Mouse (Mus musculus): ENCODE results near the gene Slc1a3. TPM values are rescaled to one million over a fixed set of nuclear protein-coding genes. Genes with fewer than 3 reads are reported as not detected.

Gene Slc1a3
- 10 to 100 TPM in 3 of 4 experiments, 1 to 10 TPM in 1; 5.7 to 19.4 (median 16.8) TPM for total RNA-seq (2022)

DNA sequence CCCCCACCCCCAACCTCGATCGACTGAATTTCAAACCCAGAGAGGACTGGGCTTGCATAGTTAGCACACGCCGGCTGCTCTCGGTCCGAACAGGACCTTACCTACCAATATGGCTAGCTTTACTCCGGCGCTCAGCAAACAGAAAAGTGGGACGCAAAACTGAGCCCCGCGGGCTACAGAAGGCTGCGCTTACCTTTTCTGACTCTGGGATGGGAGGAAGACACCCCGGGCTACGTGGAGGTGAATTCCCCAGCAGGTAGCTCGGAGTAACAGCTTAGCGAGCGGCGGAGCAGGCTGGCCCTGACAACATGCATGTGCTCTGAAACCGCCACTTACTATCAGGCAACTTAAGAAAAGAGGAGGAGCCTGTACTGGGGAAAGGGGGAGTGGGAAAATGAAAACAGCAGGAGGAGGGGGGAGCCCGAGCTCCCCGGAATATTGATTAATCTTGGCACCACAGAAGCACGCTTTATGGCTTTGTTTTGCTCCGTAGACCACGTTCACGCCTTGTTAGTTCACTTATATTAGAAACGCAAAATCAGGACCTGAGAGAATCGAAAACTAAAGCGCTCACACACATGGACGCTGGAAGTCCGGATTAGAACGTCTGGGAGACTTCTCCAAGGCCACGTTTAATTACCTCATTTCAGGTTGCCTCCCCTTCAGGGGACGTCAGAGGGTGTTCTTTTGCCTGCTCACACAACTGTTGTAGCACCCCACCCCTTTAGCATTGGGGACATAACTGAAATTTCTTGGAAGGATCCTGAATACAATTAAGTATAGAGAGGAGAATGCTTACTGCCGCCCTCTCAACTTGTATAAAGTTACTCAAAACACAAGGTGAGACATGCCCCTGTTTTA is at the start of gene Slc1a3:
Gene Slc1a3 (minus strand): TSS at position 619 of the 861 bp plus-strand sequence.
- DNase-seq = peak; percentile 15

DNA sequence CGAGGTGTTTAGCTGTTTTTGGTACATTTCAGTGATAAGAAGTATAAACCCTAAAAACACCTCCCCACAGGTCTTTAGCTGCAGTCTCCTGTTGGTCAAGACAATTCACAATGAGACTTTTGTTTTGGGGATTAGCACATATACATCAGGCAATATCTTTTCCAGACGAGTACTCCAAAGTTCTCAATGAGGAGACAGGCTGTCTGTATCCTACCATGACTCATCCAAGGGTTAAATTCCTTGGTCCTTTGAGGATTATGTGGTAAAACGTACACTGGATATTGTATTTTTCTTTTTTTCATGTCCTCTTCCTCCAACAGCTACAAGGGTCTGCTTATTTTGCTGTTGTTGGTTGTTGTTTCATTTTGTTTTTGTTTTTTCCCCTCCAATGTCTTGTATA is 48.5 kb upstream of the Slc1a3 start:
- DNase-seq = no peak

DNA sequence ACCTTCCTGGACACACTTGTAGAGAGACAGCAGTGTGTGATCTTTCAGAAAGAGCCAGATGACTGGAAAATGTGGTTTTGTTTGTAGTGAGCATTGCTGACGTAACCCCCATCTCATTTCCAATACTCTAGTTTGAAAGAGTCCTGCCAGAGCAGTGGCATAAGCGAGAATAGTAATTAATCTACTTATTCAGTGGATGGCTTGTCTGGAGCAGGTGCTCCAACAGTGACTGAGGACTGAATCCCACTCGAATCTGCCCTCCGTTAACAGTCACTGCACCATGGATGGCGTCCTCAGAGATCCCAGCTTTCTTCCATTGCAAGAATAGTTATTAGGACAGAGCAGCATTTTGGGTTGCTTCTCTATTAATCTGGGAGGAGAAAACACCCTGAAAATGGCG is 45.9 kb upstream of the Slc1a3 start:
- no peak for DNase-seq

DNA sequence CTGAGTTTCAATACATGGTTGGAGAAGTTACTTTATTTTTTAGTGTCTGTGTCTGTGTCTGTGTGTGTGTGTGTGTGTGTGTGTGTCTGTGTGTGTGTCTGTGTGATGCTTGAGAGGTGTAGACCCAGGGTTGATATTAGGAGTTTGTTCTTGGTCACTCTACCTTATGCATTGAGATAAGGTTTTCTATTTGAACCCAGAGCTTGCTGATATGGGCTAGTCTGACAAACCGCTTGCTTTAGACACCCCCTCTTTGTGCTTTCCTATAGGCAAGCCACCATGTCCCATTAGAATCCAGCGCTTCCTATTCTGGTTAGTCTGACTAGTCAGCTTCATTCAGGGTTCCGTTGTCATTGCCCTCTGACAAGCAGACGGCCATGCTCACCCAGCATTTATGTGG is 39.2 kb upstream of the Slc1a3 start:
- DNase-seq = no peak

DNA sequence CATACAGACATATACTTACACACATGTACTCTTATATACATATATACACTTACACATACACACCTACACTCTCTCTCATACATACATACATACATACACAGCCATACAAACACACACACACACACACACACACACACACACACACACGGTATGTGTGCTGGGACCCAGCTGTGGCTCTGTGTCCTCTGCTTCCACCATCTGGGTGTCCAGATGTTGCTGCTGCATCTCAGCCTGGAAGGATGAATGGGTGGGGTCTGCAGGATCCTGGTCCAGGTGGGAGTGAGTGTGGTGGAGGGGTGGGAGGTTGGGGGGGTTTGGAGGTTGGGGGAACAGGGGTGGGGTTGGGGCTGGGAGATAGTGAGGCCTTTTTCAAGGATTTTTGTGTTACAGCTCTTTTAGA is 38.2 kb upstream of the Slc1a3 start:
- no peak for DNase-seq

DNA sequence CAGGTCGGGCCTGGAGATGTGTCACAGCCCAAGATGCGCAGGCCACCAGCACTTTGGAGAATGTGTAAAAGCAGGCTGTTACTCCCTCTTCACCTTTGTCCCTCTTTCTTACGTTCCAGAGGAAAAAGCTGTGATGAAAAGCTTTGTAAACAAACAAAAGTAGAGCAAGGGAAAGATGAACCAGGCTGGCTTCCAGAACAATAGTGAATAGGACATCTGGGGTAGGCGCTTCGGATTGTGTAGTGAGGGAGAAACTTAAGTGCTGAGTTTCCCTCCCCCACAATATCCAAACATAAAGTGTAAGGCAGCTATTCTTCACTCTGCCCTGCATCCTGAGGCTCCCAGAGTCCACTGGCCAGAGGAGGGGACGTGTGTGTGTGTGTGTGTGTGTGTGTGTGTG is 31.0 kb upstream of the Slc1a3 start:
- DNase-seq = no peak

DNA sequence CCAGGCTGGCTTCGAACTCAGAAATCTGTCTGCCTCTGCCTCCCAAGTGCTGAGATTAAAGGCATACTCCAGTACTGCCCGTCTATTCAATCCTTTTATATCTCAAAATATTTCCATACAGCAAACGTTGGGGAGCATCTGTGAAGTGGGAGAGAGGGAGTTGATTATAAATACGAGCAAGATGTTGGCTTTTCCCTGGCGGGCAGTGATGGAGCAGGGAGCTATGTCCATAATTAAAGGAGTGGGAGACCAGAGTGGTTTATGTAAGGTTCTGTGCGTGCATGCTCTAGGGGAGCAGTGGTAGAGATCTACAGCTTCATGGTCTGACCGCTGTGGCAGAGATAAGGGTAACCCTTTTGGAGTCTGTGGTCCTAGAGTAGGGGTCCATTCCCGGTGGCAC is 30.2 kb upstream of the Slc1a3 start:
- no peak for DNase-seq

DNA sequence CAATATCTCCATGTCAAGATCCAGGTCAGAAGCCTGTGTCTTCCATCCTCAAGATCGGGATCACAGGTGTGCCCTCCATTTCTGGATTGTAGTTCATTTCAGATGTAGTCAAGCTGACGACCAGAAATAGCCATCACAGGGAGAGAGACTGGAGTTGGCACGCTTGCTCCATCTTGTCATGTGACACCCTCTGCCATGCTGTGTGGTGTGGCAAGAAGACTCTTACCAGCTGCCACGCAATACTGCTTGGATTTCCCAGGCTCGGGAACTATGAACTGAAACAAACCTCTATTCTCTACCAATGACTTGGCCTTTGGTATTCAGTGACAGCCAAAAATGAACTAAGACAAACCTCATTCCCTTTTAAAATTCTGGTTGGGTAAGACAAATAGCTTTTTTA is 27.6 kb upstream of the Slc1a3 start:
- no peak for DNase-seq

DNA sequence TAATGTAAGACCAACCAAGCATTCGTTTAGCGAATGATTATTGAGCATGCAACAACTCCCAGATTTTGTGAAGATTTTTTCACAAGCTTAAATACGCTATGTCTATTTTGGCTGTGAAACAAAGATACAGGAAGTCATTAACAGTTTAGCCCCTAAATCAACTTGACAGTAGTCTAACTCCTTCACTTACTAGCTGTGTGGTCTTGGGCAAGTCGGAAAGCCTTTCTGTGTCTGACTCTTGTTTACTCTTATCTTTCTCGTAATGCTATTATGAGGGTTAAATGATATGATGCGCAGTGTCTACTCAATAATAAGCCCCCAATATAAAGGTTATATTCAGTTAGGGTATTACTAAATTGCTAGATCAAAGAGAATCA is 23.8 kb upstream of the Slc1a3 start:
- DNase-seq = no peak

DNA sequence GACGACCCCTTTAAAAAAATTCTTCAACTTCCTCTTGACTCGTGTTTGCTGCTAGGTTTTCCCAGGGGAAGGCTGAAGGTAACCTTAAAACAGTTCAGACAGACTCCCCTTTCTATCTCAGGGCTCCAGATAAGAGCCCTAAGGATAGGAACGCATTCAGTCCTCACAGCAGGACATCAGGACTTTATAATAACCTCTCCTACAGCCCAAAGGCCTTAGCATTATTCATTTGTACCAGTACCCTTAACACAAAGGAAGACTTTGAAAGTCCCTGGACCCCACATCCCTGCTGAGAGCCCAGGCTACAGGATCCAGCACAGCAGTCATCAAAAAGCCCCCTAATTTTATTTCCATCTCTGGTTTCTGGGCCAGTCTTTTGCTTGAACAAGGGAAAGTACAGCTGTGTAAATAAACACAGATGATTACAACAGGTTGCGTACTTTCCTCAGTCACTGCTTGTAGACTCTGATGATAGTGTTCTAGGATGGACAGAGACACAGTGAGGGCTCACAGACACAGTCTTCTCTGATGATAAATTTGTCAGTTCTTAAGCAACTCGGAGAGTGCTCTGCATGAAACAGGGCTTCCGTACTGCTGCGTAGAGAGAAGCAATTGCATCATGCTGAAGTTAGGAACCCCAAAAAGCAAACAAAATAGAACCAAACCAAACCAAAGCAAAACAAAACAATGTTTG is 23.3 kb upstream of the Slc1a3 start:
- no peak for DNase-seq

DNA sequence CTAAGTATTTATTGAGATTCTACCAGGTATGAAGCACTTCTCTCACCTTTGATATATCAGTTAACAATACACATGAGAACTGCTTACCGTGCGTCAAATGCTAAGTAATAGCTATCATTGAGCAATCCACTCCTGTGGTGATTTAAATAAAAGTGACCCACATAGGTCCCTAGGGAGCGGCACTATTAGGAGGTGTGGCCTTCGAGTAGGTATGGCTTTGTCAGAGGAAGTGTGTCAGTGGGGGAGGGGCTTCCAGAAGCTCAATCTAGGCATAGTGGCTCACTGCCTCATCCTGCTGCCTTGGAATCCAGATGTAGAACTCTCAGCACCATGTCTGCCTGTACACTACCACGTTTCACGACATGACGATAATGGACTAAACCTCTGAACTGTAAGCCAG is 18.3 kb upstream of the Slc1a3 start:
- no peak for DNase-seq

DNA sequence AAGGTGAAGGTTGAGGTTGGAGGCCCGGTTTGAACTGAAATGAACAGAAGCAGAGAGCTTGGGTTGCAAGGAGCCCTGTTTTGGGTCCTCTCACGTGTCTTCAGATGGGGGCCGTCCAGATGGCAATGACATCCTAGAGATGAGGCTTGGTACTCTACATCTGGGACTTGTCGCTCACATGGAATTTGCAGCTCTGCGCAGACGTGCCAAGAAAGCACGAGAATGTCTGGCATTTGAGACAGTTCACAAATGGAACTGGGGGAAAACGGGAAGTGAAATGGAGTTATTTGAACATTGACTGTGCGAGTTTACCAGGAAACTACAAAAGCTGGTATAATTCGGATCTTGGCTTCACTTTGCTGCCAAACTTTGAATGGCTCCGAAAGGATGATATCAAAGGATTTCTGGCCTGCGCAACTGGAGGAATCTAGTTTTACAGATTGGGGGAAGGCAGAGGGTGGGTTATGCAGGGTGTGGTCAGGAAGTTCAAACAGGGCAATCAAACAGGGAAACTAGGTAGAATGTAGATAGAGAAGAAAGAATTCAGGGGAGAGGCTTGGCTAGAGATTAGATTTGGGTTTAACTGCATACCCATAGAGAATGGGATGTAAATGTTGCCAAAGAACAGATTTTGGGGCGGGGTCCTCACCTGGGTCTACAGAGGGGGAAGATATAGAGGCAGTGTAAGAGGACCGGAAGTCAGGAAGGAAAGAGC is 12.0 kb upstream of the Slc1a3 start:
- no peak for DNase-seq

DNA sequence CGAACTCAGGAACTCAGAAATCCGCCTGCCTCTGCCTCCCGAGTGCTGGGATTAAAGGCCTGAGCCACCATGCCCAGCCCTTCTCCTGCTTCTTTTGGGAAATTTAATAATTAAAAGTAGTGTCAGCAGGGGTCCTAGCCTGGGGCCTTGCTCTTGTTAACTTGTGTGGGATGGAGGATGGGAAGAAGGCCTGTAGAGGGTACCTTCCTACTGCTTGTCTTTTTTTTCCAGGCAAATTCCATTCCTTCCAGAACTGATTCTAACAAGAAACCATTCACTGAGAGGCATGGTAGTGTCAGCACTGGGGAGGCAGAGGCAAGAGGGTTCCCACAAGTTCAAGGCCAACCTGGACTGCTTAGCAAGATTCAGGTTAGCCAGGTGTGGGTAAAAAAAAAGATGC is 11.2 kb upstream of the Slc1a3 start:
- no peak for DNase-seq

DNA sequence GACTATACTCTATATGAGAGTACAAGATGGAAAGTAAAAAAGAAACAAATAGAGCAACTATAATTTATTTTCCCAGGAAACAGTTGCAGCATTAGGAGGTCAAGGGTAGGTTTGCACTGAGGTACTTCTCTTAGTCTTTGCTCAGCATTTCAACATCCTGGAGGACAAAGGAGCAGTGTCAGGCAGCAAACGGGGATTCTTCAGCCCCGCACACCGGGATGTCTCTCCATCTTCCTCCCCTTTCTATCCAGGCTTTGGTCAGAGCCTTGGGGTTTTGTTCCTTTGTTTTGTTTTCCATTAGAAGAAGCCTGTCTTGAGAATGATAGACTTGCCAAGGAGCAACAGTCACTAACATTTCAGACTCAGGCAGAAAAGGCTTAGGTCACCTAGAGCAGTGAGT is 10.4 kb upstream of the Slc1a3 start:
- no peak for DNase-seq

DNA sequence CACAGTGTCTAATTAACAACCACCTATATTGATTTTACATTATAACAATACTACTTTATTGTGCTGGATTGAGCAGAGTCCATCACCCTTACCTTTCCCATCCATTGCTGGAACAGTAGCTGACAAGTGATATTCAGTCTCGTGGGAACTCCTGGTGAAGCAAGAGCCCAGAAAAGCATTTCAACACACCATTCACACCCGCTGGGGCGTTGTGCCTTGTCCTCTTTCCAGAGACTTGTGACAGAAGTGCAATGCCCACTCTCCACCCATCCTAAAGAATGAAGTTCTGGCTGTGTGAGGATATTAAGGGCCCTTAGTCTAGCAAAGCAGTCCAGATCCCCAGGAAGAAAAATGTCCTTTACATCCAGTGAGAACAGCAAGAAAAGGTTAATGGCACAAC is 7.9 kb upstream of the Slc1a3 start:
- DNase-seq = no peak

DNA sequence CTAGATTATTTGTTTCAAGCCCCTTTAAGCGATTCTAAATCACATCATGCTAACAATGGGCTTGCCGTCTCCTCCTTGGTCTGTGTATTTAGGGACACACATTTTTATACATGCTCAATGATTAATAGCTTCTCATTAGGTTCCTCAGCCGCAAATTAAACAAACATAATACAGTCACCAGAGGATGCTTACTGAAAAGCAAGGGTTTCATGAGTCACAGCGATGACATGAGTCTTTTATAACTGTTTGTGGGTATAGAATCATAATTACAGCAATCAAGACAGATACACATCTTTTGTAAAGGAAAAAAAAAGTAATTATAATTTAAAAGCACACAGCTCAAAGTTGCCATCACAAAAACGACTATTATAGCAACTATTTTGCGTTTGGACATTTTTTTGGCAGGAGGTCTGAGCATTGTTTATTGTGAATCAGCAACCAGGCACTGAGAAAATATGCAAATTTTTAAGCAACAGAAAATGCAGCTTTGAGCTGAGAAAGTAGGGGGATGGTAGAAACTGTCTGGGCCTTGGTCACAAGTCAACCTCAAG is 6.5 kb upstream of the Slc1a3 start:
- DNase-seq = no peak

DNA sequence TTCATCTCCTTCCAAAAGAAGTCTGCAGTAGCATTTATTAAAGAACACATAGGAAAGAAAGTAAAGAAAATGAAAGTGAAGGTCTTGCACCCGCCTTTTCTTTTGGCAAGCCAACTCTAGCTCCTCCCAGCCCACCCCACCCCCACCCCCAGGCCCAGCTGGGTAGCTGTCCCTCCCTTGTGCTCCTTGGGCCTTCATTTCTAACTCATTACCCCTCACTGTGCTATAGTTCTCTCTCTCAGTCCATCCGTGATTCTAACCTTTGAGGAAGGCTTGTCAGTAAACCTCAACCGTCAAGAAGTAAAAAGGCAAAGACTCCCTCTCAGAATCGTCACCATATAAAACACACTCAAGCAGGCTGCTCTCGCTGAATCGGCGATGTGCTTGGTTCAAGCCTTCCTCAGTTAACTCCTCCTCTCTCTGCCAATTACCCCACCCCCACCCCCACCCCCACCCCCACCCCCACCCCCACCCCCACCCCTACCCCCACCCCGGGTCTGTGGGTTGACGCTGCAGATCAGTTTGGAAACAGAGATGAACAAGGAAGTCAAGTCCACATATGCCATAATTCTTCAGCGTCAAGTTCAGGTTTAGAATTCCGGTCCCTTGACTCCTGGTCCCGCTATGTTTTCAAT is 5.9 kb upstream of the Slc1a3 start:
- no peak for DNase-seq

DNA sequence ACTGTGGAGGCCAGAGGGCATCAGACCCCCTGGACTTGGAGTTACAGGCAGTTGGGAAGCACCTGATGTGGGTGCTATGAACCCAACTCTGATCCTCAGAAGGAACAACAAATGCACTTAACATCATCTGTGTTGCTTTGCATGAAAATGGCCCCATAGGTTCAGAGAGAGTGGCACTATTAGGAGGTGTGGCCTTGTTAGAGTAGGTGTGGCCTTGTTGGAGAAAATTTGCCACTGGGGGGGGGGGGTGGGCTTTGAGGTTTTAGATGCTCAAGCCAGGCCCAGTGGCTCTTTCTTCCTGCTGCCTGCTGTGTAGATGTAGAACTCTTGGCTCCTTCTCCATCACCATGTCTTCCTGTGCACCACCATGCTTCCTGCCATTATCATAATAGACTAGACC is 5.1 kb upstream of the Slc1a3 start:
- no peak for DNase-seq

DNA sequence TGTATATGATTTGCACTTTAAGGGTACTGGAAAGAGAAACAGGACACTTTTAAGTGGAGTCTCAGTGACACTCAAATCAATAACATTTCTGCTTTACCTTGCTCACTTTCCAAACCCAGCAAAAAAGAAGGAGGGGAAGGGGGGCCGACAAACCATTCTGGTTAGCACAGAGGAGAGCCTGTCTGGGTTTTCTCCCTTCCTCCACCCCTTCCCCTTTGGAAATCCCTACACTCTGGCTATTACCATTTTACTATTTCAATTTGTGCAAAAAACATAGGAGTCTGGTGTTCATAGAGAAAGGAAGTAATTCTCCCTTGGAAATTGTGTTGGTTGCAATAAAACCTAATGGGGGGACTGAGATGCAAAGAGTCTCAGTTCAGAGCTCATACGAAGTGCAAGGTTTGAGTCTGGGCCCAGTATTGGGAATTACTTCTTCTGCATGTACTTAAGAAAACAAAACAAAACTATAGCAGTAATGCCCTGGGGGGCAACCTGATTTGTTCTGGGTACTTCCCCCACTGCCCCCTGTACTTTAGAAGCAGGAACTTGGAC is 1.9 kb upstream of the Slc1a3 start:
- no peak for DNase-seq

DNA sequence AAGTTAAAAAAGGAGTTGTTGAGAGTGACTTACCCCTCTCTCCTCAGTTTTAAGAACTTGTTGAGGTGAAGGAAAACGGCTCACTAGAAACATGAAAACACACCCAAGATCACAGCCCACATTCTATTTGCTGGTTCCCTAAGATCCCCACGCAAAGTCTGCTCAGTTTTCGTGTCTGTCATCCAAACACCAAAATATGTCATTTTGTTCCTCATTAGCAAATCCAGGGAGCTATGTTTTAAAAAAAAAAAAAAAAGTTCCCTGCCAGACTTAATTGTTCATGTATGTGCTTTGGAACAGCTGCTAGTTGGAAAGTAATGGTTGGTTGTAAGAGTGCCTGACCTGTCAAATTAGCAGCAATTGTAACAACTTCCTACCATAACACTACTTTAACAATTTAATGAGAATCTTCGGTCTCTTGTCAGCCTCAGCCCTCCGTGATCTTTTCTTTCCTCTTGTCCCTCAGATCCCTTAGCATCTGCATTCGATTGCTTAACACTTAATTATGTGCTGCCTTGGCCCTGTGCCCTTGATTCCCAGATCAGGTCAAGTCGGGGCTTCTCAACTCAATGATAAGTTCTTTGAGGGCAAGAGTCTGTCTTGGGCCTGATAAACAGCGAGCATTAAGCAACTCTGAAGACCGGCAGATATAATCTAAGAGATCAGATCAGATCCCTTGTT is 1.2 kb upstream of the Slc1a3 start:
- no peak for DNase-seq

DNA sequence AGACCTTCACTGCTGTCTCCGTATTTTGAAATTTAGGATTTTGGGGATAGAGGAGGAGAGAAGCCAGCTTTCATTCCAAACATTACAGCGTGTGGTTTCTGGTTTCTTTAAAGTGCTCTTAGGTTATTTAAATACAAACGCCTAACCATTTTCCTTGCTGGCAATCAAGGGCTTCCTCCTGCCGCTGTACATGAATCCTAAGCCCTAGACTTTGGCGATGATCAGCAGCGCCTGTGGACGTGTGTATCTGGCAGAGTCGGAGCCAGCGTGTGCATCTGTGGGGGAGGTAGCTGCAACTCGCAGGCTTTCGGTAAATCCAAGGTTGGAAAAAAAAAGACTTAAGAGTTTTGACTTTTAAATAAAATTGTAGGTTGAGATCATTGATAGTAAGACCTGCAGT is 986 bp downstream of the Slc1a3 start:
- DNase-seq = no peak

DNA sequence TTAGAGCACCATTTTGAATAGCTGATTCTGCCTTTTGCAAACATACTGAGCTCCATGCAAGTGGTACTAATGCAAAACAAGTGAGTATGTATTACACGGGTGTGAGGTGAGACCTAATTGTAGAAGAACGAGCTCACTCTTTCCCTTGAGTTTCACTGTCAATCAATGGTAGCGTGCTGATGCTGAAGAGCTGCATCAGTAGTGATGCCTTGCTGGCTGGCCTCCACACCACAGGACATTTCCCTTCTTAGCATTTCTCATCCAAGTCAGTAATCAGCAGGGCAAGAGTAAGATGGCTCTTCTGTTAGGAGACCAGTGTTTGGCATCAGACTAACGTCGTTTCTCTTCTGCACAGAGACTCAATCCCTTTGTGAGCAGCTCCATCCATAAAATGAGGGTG is 4.0 kb downstream of the Slc1a3 start:
- DNase-seq = no peak

Measured in adrenal gland, adult 8-10 months (tissue).